Mouse (Mus musculus) megakaryocyte, embryonic 14.5 days (primary cell): ENCODE measurements around the gene Smim20.

Experiments
- FLI1 ChIP-seq: IDR thresholded peaks from 2 replicates; pipeline ENCODE4 v1.6.1; 2012; ENCODE audit warnings: low read length, inconsistent platforms, mixed read lengths
- GATA1 ChIP-seq: IDR thresholded peaks from 3 replicates; pipeline ENCODE4 v1.6.1; 2012; ENCODE audit warnings: mixed read lengths, low read length, inconsistent platforms, borderline replicate concordance

DNA sequence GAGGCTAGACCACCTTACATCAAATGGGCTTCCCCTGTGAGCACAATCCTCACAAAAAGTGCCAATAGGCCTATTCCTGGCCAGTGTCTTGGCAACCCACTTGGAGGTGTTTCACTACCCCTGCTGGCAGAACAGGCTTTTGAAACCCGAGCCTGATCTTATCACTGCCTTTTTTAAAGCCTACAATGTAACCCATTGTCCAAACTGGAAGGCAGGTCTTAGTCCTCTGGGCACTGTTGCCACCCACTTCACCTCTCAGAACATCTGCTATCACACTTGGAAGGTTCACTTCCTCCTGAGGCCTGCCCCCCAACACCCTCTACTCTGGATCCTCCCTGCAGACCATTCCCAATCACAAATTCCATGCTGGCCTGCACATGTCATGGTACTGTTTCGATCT, 25.8 kb upstream of the Smim20 start:
- TF ChIP-seq GATA1, result no peak
- TF ChIP-seq FLI1, result no peak
